Mouse (Mus musculus) stomach, postnatal 0 days (tissue): ENCODE measurements around the gene Cdh15.

Experiments
- CTCF ChIP-seq: IDR thresholded peaks from 2 replicates; pipeline ENCODE4 v1.5.1; 2016; ENCODE audit warnings: antibody characterized with exemption, low read depth, mild to moderate bottlenecking, moderate library complexity
- EP300 ChIP-seq: optimal IDR thresholded peaks from 2 replicates; pipeline ENCODE3; 2016; ENCODE audit warnings: antibody characterized with exemption

GRCm38 (mm10) chr8:122897200-122897599 lies 49.4 kb downstream of the Cdh15 start:
- TF ChIP-seq CTCF (no peak), EP300 (no peak)
